Mouse (Mus musculus) naive thymus-derived CD4-positive, alpha-beta T cell, adult 2 months (primary cell): ENCODE data around the gene Suz12.
A peak's percentile ranks its signal among the peaks of the same experiment; 100 is the strongest.
"Not testable (repeated sequence)": the region's sequence is repeated elsewhere in the genome, so short reads cannot be mapped to it uniquely, and the experiment has no call there.

Experiments used
- DNase-seq: peaks from one replicate; pipeline ENCODE4 v3.0.0-alpha.2; 2011; ENCODE audit warnings: low read depth

The Suz12 gene

DNA sequence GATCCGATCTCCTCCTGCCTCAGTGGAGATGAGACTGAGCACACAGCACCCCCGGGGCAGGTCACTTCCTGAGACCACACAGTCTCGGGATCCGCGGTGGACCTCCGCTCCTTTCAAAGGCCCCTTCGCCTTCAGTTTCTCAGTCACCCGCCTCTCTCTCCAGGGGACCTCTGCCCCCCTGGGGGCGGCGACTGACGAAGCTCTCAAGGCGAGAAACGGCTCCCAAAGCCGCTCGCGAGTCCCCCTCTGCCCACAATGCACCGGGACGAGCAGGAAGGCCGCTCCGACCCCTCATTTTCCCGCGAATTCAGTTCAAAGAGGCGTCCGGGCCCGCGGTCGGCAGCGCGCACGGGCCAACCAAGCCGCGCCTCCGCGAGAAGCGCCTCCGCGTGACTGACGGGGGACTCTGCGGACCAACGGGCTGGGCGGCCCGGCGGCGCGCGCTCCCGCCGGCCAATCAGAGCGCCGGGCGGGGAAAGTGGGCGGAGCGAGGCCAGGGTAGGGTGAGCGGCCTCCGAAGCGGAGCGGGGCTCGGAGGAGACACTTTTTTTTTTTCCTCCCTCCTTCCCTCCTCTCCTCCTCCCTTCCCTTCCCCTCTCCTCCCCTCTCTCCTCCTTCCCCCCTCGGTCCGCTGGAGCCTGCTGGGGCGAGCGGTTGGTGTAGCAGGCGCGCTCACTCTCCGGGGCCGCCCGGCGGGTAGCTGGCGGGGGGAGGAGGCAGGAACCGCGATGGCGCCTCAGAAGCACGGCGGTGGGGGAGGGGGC, at the start of gene Suz12:
Suz12 (plus strand) TSS at position 515 of the 764 bp plus-strand sequence.
- DNase-seq = peak; percentile 96

DNA sequence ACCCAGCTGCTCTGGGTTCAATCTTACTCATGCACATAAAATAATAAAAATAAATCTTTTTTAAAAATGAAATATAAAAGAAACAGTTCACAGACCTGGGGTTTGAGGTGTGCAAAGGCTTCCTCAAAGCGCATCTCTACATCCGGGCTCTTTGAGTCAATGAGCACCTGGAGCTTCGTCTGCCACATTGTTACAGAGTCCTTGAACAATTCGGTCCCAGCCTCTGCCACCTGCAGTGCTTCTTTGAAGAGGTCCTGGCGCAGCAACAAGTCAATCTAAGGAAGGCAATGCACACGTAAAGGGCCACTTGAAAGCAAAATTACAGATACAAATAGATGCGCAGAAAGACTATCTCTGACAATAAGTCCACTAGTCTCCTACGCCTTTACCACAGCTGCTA, 49.8 kb upstream of the Suz12 start:
- DNase-seq = no peak

DNA sequence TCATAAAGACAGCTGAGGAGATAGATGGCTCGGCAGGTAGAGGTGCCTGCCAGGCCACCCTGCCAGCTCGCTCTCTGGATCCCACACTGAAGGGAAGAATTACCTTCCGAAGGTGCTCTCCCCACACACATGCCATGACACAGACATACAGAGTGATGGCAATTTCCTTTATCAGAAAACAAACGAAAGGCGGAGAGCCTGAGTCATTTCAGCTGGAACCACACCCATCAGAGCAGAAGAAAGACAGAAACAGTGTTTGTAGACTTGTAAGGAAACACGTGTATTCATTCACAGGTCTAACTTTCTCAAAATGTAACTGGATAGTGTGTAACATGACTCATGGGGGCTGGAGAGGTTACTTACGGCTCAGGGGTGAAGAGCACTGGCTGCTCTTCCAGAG, 49.3 kb upstream of the Suz12 start:
- DNase-seq = no peak

DNA sequence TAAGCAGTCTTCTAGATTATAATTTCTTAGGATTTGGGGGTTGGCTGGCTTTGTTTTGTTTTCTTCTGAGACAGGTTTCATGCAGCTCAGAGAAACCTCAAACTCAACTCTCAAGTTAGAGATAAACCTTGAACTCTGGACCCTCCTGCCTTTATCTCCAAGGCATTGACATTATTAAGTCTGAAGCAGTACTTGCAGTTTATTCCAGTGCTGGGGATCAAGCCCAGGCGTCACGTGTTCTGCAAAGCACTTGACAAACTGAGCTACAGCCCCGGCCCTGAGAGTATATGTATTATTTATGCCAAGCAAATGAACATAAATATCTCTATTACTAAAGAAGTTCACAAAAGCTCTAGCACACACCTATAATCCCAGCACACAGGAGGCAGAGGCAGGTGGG, 45.6 kb upstream of the Suz12 start:
- no peak for DNase-seq

DNA sequence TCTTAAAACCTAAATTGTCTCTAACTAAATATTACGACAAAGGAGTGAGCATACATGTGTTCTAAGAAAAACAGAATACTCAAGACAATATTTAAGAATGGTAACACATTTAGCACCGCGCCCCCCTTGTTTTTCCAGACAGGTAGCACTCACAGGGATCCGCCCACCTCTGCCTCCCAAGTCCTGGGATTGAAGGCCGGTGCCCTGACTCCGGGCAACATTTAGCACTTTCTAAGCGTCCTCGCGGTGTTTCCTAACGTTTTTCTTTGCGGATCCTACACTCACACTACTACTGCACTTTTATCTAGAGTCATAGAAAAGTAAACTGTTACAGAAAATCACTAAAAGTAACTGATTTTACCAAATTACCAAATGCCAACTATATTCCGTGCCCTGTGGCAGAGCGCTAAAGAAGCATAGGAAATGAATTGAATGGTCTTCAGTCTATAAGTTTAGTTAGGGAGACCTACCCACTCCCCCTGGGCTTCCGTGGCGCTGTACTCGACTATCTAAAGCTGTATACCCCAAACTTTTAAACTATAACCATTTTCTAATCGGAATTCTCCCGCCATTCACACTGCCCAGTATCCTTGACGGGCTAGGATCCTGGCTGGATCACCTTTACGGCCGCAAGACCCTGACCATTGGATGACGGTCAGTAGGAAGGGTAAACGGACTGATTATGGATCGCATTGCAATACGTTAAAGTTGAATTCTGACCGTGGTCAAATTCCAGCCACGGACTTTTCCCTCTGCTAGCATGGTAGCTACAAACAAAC, 31.4 kb upstream of the Suz12 start:
- no peak for DNase-seq

DNA sequence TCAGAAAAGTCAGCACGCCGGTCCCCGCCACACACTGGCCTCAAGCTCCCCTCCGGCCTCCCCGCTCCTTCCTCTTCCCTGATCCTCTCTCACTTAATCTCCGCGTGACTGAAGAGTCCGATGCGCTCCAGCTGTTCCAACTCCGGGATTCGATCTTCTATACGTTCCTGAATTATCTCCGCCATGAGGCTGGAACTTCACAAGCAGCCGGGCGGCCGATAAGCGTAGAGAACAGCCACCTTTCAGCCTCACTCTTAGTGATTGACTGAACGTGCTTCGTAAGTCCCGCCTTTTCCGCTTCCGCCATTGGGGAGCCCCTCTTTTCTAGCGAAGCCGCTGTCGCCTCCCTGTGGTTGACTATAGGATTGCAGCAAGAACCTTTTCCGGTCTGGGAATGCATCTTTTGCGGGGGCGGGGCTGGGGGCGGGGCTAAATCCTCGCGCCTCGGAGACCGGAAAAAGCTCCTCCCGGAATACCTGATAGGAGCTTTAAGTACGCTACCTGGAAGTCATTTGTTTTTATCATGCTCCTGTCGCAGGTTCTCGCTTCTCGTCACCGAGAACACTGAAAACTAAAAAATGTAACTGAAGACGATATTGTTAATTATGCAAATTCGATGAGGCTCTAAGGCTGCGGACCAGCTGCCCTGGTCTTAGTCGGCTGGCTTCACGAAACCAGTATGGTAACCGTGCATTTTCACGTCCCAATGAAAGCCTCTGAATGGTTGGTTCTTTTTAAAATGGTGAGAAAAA, 30.6 kb upstream of the Suz12 start, which contains the start of gene Utp6:
Utp6 (minus strand) TSS at position 266 of the 752 bp plus-strand sequence.
- DNase-seq = peak; percentile 99

DNA sequence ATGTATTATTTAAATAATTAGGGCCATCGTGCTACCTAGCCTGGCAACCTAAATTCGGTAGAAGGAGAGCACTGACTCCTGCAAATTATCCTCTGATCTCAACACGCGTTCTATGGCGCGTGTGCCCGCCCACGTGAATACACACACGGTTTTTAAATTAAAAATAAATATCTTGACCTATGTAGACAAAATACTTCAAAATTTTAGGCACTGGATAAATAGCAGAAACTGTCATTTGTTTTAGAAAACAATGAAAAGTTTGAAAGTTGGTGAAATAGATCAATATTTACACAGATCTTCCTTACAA, 30.1 kb upstream of the Suz12 start:
- DNase-seq = no peak

DNA sequence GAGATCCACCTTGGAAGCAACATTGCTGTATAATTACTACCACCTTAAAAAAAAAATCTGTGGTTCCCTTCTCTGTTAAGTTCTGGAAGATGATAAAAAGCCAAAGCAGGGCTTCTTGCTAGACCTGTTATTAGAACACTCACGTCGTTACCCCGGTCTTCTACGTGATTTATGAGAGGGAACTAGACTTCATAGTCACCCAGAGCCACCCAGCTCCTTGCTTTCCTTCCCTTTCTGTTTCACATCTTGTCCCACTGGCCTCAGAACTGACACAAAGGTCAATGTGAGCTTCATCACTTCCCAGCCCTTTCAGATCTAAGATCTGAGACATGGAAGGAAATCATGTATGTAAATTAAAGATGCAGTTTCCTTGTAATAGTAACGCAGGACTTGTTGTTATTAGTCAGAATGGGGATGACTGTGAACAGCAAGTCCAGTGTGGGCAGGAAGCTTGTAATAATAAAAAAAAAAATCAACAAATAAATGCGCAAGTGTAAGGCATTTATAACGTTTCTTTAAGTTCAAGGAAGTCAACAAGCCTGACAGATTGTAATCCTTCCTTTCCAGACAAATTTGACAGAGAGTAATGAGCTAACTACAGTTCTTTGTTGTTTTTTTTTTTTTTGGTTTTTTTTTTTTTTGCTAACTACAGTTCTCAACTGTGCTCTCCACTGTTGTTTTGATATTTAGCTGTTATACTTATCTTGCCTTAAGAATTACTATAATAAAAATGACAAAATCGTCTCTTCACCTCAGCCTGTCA, 29.5 kb upstream of the Suz12 start:
- DNase-seq = peak; percentile 35

DNA sequence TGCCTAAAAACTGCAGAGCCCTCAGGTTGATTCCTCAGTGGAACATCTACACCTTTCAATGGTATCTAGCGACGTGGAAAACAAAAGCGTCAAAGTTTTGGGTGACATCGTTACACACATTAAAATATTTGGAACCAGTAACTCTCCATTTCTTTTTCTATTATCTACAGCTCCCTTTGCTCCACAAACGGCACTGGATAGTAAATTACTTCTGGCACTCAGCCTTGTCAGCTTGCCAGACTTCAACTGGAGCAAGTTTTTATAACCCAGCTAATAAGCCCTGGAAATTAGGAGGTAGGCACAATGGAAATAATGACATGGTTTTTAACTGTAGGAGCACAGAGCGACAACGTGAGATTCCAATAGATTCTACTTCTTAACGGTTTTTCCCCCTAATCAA, 27.0 kb upstream of the Suz12 start:
- DNase-seq = no peak

DNA sequence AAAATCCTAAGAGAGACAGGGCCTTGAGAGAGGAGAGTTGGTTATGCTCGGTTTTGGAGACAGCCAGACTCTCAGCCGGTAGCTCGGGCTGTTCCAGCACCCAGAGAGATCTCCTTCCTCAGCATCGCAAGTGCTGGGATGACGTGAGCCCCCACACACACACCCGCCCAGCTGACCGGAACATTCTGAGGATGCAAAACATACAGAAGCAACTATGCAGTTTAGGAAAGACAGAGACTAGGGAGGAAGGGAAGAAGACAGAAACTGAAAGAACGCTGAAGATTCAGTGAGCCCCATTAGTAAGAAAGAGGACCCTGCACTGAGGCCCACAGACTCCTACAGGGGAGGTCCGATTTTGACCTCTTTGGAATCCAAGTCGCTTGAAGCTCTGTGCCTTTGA, 25.2 kb upstream of the Suz12 start:
- no peak for DNase-seq

DNA sequence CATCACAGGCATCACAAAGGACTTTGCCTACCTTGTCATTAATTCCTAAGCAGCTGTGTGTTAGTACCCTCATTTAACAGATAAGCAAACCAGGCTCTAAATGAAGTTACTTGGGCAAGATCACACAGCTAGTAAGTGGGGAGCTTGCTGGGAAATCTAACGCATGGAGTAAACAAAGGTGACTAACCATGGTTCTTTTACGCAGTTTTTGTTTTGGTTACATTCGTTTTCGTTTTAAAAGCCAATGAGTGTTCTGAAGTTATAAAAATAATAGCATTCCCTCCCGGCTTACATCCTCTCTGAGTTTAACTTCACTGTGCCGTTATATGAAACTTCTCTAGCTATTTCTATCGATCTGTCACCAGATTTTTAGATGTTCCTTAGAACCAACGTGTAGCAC, 19.8 kb upstream of the Suz12 start:
- DNase-seq = peak; percentile 37

DNA sequence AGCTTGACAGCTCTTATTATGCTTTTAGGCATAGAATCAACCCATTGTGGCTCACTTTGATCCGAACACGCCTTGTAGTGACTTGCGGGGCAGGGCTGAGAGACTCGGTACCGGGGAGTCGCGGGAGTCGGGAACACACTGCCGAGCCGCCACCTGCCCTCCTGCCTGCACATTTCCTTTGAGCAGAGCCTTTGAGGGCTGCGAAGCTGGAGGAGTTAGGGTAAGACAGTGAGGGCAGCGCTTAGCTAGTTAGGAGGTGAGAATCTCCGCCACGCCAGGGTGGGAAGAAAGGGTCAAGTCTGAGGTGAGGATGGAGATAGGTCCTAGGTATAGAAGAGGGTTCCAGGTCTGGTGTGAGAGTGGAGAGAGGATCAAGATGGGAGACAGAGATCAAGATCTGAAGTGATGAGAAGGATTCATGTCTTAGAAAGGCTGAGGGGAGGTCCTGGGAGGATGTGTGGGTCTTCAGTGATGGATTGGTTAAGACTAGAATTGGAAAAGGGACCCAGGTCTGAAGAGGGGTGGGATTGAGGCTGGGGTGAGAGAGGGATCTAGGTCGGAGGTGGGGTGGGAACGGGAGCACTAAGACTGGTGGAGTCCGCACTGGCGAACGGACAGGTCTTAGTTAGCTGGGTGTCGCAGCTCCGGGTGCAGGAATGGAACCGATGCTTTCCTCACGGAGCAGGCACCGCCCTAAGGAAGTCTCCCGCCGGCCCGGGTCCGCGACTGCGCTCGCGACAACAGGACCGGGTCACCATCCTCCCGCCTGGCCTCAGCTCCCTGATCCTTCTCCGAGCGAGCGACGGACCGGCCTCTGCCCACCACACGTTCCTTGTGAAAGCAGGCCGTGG, 19.1 kb upstream of the Suz12 start:
- peak; percentile 60 for DNase-seq

DNA sequence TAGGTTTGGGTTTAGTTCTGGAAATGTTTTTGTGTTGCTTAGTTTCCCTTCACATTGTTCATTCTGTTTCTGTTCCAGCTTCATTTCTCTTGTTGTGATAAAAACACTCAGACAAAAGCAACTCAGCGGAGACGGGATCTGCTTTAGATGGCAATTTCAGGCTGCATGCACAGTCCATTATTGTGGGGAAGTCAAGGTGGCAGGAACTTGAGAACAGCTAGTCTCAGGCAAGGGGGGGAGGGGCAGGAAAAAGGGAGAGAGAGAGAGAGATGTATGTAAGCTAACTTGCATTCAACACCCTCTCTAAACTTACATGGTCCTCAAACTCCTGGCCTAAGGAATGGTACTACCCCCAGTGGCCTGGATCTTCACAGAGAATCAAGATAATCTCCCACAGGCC, 17.5 kb upstream of the Suz12 start:
- no peak for DNase-seq

DNA sequence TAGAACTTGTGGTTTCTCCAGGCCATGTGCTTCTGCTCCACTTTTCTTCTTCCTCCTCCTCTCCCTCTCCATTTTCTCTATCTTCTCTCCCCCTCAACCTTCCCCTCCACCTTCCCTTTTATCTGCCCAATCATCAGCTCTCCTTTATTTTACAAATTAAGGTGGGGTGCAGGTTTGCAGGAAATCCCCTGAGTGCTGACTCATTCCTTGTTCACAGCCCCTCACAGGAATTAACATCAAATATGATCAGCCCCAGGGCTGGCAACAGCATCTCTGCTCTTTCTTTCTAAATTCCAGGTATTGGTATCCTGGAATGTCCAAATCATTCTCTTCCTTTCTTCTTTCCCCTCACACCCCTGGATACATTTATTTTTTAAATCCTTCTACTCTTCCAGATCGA, 16.7 kb upstream of the Suz12 start:
- no peak for DNase-seq

DNA sequence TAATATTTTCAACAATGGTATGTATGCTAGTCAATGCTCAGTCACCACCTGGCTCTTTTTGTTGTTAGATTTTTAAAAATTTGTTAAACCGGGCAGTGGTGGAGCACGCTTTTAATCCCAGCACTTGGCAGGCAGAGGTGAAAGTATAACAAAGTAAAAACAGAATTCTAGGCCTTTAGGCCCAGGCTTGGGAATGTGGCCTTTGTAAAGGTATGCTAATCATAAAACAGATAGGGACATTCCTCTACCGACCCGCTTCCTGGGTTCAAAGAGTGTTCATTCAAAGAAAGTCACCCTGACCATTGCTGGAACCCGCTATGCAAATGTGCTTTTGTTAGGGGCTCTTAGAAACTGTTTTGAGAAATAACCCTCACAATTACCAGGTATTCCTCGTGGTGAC, 16.3 kb upstream of the Suz12 start:
- DNase-seq = not testable (repeated sequence)

DNA sequence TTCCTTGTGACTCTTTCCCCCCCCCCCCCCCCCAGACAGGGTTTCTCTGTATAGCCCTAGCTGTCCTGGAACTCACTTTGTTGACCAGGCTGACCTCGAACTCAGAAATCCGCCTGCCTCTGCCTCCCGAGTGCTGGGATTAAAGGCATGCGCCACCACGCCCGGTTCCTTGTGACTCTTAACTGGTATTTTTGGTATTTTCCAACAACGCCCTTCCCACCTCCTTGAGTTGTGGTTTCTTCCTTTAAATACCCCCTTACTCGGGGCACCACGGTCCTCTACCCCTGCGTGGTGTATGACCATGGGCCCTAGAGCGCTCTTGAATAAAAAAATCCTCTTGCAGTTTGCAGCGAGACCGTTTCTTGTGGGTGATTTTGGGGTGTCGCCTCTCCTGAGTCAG, 15.8 kb upstream of the Suz12 start:
- not testable (repeated sequence) for DNase-seq

DNA sequence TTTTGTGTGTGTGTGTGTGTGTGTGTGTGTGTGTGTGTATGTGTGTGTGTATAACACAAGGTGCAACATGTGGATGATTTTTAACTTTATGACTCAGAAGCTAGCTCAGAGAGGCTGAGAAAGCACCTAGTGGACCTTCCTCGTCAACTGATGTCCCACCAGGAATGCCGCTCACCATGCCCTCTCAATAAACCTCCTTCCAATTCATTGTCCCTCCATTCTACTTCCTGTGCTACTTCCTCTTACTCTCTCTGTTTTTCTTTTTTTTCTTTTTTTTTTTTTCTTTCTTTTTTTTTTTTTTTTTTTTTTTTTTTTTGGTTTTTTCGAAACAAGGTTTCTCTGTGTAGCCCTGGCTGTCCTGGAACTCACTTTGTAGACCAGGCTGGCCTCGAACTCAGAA, 15.2 kb upstream of the Suz12 start:
- not testable (repeated sequence) for DNase-seq

DNA sequence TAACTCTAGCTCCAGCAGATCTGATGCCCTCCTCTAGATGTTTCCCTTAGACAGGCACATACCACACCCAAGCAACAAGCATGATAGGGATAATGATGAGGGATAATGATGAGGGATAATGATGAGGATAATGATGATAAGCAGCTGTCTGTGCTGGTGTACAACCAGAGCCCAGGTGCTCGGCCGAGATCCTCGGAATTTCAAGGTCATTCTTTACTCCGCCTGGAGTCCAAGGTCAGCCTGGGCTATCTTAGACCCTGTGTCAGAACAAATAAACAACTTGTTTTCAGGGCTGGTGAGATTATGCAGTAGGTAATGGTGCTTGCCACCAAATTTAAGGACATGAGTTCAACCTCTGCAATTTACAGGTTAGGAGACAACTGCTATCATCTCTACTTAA, 6.0 kb upstream of the Suz12 start:
- no peak for DNase-seq

DNA sequence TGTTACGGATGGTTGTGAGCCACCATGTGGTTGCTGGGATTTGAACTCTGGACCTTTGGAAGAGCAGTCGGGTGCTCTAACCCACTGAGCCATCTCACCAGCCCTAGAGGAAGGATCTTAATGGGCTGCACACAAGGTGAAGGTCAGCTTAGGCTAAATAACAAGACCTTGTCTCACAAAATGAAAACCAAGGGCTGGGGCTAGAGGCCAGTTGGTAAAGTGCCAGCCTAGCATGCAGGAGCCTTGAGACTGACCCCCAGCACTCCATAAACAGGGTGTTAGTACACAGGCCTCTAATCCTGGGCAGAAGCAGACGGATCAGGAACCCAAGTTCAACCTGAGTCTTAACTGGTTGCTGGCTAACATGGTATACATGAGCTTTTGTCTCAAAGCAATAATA, 5.0 kb upstream of the Suz12 start:
- DNase-seq = no peak

DNA sequence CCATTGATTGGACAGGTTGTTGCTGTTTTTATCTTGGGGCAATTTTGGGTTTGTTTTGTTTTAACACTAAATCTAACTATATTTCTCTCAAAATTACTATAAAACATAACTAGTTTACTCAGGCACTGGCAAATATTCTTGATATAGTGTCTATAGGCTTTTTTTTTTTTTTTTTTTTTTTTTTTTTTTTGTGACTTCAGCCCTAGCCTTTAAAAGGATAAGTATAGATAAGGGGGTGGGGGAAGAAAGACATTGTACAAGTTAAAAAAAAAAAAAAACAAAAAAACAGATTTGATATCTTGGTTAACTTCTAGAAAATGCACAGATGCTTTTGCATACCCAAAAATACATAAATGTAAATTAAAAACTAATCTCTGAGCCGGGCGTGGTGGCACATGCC, 2.8 kb upstream of the Suz12 start:
- DNase-seq = no peak

DNA sequence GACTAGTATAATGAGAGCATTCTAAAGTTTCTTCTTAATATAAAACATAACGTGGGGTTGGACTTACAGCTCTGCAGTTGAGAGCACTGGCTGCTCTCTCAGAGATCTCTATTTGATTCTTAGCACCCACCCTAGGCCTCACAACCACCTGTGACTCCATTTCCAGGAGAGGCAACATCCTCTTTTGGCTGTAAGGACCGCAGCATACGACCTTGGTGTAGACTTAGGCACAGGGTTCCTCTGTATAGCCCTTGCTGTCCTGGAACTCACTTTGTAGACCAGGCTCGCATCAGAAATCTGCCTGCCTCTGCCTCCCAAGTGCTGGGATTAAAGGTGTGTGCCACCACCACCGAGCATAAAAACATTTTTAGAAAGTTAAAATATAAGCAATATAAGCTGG, 1.3 kb upstream of the Suz12 start:
- DNase-seq = no peak
